Mouse (Mus musculus) skeletal muscle tissue, postnatal 0 days (tissue): Measurements from ENCODE around the gene Hist1h2ae. TPM values are rescaled to one million over a fixed set of nuclear protein-coding genes. Genes with fewer than 3 reads are reported as not detected.

Experiments used
- polyA plus RNA-seq: library from polyadenylated mRNA; unstranded; fragments of >200 nt; fragmentation: Nextera tagmentation; extraction: Ambion mirVana; gene quantifications from 2 replicates; pipeline ENCODE4 v1.2.1, GENCODE M21; 2015

Hist1h2ae gene
- 20.1 and 21.8 TPM in 2 replicates for polyA plus RNA-seq

DNA sequence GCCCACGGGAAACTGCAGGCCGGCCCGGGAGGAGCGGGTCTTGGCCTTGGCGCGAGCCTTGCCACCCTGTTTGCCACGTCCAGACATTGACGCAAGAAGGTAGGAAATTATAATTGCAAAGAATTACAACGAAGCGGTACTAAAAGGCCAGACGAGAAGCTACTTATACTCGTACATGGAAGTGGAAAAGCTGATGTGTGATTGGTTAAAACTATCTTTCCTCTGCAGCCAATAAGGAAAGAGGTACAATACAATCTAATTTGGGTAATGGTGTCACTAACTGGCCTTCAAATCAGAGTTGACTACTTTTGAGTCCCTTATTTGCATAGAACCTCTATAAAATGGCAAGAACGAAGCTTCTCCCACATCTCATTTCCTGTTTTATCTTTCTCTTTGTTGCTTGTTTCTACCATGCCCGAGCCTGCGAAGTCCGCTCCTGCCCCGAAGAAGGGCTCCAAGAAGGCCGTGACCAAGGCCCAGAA lies at the start of gene Hist1h2ae, which contains the start of gene Hist1h2bg:
Gene Hist1h2ae, minus strand, starts transcription at position 199 of the 482 bp plus-strand sequence.
Gene Hist1h2bg, plus strand, starts transcription at position 375 of the 482 bp plus-strand sequence.

DNA sequence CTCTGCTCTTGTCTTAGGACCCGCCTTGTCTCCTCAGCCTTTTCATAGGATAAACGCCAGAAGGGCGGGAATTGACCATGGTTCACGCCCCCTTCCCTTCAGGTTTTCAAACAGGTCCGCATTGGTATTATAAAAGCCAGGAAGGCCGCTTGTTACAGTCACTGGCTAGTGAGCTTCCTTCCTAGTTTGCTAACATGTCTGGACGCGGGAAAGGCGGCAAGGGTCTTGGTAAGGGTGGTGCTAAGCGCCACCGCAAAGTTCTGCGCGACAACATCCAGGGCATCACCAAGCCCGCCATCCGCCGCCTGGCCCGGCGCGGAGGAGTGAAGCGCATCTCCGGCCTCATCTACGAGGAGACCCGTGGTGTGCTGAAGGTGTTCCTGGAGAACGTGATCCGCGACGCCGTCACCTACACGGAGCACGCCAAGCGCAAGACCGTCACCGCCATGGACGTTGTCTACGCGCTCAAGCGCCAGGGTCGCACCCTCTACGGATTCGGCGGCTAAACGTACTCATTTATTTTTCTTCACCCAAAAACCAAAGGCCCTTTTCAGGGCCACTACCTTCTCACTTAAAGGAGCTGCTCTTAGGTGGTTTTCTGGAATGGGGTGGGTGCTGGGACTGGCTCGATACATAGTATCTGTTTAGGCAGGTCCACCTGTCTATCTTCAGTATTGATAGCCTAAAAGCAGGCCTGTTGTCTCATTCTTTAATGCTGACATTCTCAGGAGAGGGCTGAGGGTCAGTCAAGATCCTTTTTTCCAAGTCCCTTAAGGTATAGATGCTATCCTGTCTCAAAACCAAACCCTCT lies 10.6 kb upstream of the Hist1h2ae start, which contains the start of gene Hist1h4d:
Gene Hist1h4d, plus strand, starts transcription at position 191 of the 811 bp plus-strand sequence.

GRCm38 (mm10) chr13:23575271-23575851 lies 4.3 kb upstream of the Hist1h2ae start, which contains the start of gene Hist1h3d:
Hist1h3d (plus strand) TSS chr13:23575763.

DNA sequence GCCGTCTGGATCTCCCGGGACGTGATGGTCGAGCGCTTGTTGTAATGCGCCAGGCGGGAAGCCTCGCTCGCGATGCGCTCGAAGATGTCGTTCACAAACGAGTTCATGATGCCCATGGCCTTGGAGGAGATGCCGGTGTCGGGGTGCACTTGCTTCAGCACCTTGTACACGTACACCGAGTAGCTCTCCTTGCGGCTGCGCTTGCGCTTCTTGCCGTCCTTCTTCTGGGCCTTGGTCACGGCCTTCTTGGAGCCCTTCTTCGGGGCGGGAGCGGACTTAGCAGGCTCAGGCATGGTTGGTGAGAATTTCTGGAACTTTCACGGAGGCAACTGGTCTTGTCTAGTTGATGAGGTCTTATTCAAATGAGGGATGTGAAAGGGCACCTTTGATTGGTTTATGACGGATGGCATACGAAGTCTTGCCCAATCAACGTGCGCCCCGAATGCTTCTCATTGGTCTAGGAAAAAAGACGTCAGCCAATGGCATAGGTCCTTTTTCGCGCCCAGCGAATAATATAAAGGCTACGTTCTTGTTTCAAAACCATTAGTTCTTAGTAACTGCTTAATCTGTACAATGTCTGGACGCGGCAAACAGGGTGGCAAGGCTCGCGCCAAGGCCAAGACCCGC lies 3.0 kb upstream of the Hist1h2ae start, which contains the start of the genes Hist1h2bf and Hist1h2ad:
Gene Hist1h2bf, minus strand, starts transcription at position 299 of the 627 bp plus-strand sequence.
Gene Hist1h2ad, plus strand, starts transcription at position 484 of the 627 bp plus-strand sequence.

DNA sequence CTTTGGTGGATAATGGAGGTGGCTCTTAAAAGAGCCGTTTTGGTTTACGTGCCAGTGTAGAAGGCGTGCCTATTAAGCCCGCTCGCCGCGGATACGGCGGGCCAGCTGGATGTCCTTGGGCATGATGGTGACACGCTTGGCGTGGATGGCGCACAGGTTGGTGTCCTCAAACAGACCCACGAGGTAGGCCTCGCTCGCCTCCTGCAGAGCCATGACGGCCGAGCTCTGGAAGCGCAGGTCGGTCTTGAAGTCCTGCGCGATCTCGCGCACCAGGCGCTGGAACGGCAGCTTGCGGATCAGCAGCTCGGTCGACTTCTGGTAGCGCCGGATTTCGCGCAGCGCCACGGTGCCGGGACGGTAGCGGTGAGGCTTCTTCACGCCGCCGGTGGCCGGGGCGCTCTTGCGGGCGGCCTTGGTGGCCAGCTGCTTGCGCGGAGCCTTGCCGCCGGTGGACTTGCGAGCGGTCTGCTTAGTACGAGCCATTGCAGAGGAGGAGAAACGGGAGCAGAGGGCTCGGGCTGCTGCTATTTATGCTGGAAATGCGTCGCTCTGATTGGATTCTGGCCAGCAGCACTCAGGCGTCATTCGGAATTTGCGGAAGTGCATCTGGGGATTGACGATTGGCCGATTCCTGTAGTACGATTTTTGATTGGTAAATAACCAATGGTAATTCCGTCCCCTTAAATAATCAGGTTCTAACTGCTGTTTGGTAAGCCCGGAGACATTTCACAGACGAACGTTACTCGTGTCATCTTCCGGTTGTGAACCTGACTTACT lies 8.9 kb downstream of the Hist1h2ae start, which contains the start of gene Hist1h3e:
Gene Hist1h3e, minus strand, starts transcription at position 487 of the 777 bp plus-strand sequence.

DNA sequence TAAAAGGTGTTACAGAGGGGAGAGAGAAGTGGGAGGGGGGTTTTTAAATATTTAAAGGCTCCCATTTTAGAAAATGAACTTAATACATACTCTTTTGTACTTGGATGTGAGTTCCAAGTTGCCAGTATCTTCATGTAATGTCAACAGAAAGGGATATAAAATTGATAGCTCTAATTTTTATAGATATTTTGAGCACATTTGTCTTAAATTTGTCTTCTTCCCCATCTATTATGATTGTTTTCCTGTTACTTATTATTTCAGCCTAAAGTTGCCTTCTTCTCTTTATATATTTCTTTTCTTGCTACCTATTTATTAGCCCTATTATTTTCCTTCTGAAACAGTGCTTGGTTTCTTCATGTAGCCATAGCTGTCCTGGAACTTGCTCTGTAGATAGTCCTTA lies 18.1 kb downstream of the Hist1h2ae start, which contains the start of gene Hist1h1d:
Gene Hist1h1d, plus strand, starts transcription at position 301 of the 400 bp plus-strand sequence.

GRCm38 (mm10) chr13:23551146-23551834 lies 19.7 kb downstream of the Hist1h2ae start, which contains the start of gene Hist1h4f:
Hist1h4f (minus strand) TSS chr13:23551648.

DNA sequence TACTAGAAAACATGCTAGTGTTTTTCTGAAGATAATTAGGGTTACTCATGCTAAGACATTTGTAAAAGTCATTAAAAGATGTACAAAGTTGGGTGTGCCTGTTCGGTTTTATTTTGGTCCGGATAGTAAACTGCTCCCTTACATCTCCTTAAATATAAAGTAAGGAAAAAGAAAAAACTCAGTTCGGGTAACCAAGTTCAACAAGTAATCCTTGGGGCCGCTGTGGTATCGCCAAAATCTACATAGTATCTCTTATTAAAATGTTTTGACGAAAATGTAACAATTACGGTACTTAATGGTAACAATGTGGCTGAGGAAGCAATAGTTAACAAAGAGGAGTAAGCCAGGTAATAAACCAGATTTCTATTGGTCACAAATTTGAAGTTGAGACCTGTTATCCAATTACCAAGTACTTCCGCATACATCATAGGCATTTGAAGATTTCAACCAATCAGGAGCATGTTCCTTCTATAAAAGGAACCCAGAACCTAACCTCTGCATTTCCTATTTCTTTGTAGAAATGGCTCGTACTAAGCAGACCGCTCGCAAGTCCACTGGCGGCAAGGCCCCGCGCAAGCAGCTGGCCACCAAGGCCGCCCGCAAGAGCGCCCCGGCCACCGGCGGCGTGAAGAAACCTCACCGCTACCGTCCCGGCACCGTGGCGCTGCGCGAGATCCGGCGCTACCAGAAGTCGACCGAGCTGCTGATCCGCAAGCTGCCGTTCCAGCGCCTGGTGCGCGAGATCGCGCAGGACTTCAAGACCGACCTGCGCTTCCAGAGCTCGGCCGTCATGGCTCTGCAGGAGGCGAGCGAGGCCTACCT lies 26.8 kb downstream of the Hist1h2ae start, which contains the start of gene Hist1h3f:
Gene Hist1h3f, plus strand, starts transcription at position 88 of the 822 bp plus-strand sequence.

GRCm38 (mm10) chr13:23542999-23543607 lies 27.9 kb downstream of the Hist1h2ae start, which contains the start of gene Hist1h2bh:
Hist1h2bh (minus strand) TSS chr13:23543392.

GRCm38 (mm10) chr13:23535137-23536075 lies 35.6 kb downstream of the Hist1h2ae start, which contains the start of gene Hist1h3g:
Hist1h3g (plus strand) TSS chr13:23535422.

DNA sequence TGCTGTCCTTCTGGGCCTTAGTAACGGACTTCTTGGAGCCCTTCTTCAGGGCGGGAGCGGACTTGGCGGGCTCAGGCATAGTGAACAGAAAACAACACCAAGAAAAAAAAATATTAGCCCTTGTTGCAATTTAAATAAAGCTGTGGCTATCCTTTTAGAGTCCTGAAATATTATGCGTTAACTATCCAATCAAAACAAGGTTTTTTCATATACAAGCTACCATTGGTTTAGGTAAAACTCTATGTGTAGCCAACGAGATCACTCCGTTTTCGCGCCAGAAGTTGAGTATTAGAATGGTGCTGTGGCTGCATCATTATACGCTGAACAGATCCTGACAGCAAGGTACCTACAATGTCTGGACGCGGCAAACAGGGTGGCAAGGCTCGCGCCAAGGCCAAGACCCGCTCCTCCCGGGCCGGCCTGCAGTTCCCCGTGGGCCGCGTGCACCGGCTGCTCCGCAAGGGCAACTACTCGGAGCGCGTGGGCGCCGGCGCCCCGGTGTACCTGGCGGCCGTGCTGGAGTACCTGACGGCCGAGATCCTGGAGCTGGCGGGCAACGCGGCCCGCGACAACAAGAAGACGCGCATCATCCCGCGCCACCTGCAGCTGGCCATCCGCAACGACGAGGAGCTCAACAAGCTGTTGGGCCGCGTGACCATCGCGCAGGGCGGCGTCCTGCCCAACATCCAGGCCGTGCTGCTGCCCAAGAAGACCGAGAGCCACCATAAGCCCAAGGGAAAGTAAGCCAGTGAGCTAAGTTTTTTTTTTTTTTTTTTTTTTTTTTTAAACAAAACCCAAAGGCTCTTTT lies 37.3 kb downstream of the Hist1h2ae start, which contains the start of gene Hist1h2af:
Gene Hist1h2af, plus strand, starts transcription at position 347 of the 808 bp plus-strand sequence.

DNA sequence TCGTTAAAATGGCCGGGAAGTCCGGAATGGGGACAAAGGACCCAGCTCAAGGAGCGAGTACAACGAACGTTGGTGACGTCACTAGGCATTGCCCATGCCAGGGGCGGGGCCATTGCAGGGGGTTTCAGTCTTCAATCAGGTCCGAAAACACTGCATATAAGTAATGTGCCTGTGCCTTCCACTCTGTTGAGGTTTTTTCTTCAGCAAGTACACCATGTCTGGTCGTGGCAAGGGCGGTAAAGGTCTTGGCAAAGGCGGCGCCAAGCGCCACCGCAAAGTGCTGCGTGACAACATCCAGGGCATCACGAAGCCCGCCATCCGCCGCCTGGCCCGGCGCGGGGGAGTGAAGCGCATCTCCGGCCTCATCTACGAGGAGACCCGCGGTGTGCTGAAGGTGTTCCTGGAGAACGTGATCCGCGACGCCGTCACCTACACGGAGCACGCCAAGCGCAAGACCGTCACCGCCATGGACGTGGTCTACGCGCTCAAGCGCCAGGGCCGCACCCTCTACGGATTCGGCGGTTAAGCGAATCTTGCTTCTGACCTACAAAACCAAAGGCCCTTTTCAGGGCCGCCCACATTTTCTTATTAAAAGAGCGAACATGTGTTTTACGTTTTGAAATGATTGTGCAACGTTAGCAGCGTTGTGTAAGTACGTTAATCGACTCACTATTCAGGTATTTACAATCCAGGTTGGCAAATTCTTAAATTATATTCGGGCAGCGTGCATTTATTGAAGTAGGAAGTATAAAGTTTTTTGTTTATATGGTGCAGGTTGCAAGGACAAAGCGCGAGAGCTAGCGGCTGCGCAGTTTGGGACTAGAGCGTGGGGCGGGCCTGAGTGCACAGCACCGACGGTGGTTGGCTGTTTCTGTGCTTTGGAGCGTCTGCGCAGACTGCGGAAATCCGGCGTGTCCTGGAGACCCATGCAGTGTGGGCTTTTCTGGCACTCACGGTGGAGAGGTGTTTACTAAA lies 39.8 kb downstream of the Hist1h2ae start, which contains the start of gene Hist1h4h:
Gene Hist1h4h, plus strand, starts transcription at position 150 of the 975 bp plus-strand sequence.

